In the genomic region with DNA sequence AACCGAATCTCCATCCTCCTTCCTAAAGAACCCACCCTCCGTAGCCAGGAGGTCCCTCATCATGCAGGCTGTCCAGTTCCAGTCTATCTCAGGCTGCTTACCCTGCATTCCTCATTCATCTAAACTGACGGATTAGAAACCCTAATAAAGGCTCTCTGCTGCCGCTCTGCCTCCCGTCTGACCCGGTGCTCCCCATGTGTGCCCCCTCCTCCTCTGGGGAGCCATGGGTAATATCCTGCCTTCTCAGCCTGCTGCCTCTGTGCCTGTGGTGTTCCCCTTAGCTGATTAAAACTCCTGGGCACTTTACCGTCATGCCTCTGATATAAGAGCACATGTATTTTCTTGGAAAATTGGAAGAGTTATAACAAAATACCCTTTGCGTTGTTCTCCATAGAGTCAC, we compare ENCODE assay signal across 22 mouse cellular contexts. TPM values are rescaled to one million over a fixed set of nuclear protein-coding genes. Genes with fewer than 3 reads are reported as not detected.
DNase-seq lines count a peak whose midpoint lies in the region; ATAC-seq lines count a peak whose summit lies in the region.
"Had no signal": no experiment of that assay in that cellular context is flagged by ENCODE, and none has a peak within 500 bp of the region (broad histone marks: within the 10 kb centered on the region; RNA-seq: fewer than 3 reads in every experiment).

No protein-coding gene starts in this region.

- no peaks in the 10 kb centered on the region for H3K27me3 ChIP-seq in midbrain, embryonic 10.5 days (ENCODE audit: low read depth, poor library complexity, severe bottlenecking)
- no peaks in the 10 kb centered on the region for H3K27me3 ChIP-seq in midbrain, embryonic 15.5 days (replicated peaks)
- no peaks in the 10 kb centered on the region for H3K27me3 ChIP-seq in neural tube, embryonic 11.5 days (ENCODE audit: control insufficient read depth, insufficient read depth, low read length)
- no peaks in the 10 kb centered on the region for H3K27me3 ChIP-seq in hindbrain, embryonic 14.5 days (ENCODE audit: control insufficient read depth, insufficient read depth, low read length)
- no peaks in the 10 kb centered on the region for H3K27me3 ChIP-seq in neural tube, embryonic 14.5 days (ENCODE audit: control insufficient read depth, insufficient read depth, low read length)
- H3K27me3 ChIP-seq: embryonic facial prominence, embryonic 15.5 days had no signal

- no peak overlapping the region for H3K9ac ChIP-seq in midbrain, embryonic 15.5 days
- no peak overlapping the region for H3K9ac ChIP-seq in neural tube, embryonic 11.5 days (ENCODE audit: low read length)
- H3K9ac ChIP-seq in hindbrain, embryonic 14.5 days: no peak overlapping the region
- no peak overlapping the region for H3K9ac ChIP-seq in neural tube, embryonic 14.5 days (replicated peaks; ENCODE audit: low read depth, low read length)
- H3K9ac ChIP-seq: embryonic facial prominence, embryonic 15.5 days; heart, embryonic 13.5 days had no signal

- DNase-seq in midbrain, embryonic 10.5 days (ENCODE audit: low spot score): no peak
- no peak for DNase-seq in neural tube, embryonic 11.5 days (ENCODE audit: low spot score)
- no peak for DNase-seq in neural tube, embryonic 10.5 days (ENCODE audit: extremely low spot score, low spot score)
- no peak for DNase-seq in hindbrain, embryonic 14.5 days (ENCODE audit: low spot score)
- DNase-seq in cerebellum, adult 11 months: no peak
- DNase-seq in left cerebral cortex, postnatal 36 days (ENCODE audit: low spot score in 2 of 2): no peak
- DNase-seq: adrenal gland, adult 2 months; adrenal gland, postnatal 36 days; cerebellum, adult 8-10 months; cerebellum, postnatal 14 days; embryo, embryonic 11 days; gastrocnemius, postnatal 36 days; heart, adult 11 months; heart, postnatal 36 days had no signal

- ATAC-seq in midbrain, embryonic 15.5 days (replicated peaks): no peak
- ATAC-seq in neural tube, embryonic 11.5 days (ENCODE audit: insufficient read depth, low FRiP score, low TSS enrichment): peak; percentile 38; the same call in 1 of the 2 replicates
- no peak for ATAC-seq in hindbrain, embryonic 14.5 days (ENCODE audit: low FRiP score)
- no peak for ATAC-seq in neural tube, embryonic 14.5 days (ENCODE audit: low read depth)
- ATAC-seq: forebrain, embryonic 14.5 days had no signal

- intact Hi-C loops in left cerebral cortex, postnatal 36 days (cut with DNase I): no loop called here

- H3K4me3 ChIP-seq in midbrain, embryonic 10.5 days: no peak overlapping the region
- H3K4me3 ChIP-seq in midbrain, embryonic 15.5 days: no peak overlapping the region
- no peak overlapping the region for H3K4me3 ChIP-seq in neural tube, embryonic 11.5 days (ENCODE audit: low read depth, low read length)
- H3K4me3 ChIP-seq in hindbrain, embryonic 14.5 days (replicated peaks; ENCODE audit: low read length): no peak overlapping the region
- no peak overlapping the region for H3K4me3 ChIP-seq in neural tube, embryonic 14.5 days (ENCODE audit: low read depth, low read length)
- H3K4me3 ChIP-seq: embryonic facial prominence, embryonic 15.5 days; erythroblast, embryonic 14.5 days; forebrain, embryonic 10.5 days; heart, embryonic 13.5 days had no signal

- 69% methylated on average over 8 of the region's 8 CpGs for WGBS in midbrain, embryonic 10.5 days
- 38% methylated on average over 8 of the region's 8 CpGs for WGBS in midbrain, embryonic 15.5 days
- 49% methylated on average over 8 of the region's 8 CpGs for WGBS in neural tube, embryonic 11.5 days
- 27% methylated on average over 8 of the region's 8 CpGs for WGBS in hindbrain, embryonic 14.5 days
- 27% methylated on average over 8 of the region's 8 CpGs for WGBS in neural tube, embryonic 14.5 days

- H3K4me2 ChIP-seq in midbrain, embryonic 15.5 days: no peak overlapping the region
- H3K4me2 ChIP-seq in neural tube, embryonic 11.5 days (ENCODE audit: low read depth): no peak overlapping the region
- H3K4me2 ChIP-seq in hindbrain, embryonic 14.5 days (replicated peaks): no peak overlapping the region
- H3K4me2 ChIP-seq in neural tube, embryonic 14.5 days (ENCODE audit: low read depth, low read length): no peak overlapping the region
- H3K4me2 ChIP-seq: embryonic facial prominence, embryonic 15.5 days; heart, embryonic 13.5 days had no signal

- H3K36me3 ChIP-seq in midbrain, embryonic 10.5 days: no peaks in the 10 kb centered on the region
- H3K36me3 ChIP-seq in midbrain, embryonic 15.5 days (replicated peaks): no peaks in the 10 kb centered on the region
- no peaks in the 10 kb centered on the region for H3K36me3 ChIP-seq in neural tube, embryonic 11.5 days (ENCODE audit: control insufficient read depth, insufficient read depth, low read length)
- H3K36me3 ChIP-seq in hindbrain, embryonic 14.5 days (replicated peaks; ENCODE audit: control insufficient read depth, insufficient read depth): no peaks in the 10 kb centered on the region
- no peaks in the 10 kb centered on the region for H3K36me3 ChIP-seq in neural tube, embryonic 14.5 days (ENCODE audit: control insufficient read depth, insufficient read depth, low read length)
- H3K36me3 ChIP-seq: embryonic facial prominence, embryonic 15.5 days; forebrain, embryonic 10.5 days; heart, embryonic 13.5 days had no signal

- no peaks in the 10 kb centered on the region for H3K9me3 ChIP-seq in midbrain, embryonic 10.5 days (replicated peaks)
- H3K9me3 ChIP-seq in midbrain, embryonic 15.5 days: no peaks in the 10 kb centered on the region
- H3K9me3 ChIP-seq in neural tube, embryonic 11.5 days (ENCODE audit: control insufficient read depth, low read length): no peaks in the 10 kb centered on the region
- no peaks in the 10 kb centered on the region for H3K9me3 ChIP-seq in hindbrain, embryonic 14.5 days (ENCODE audit: control insufficient read depth, low read length)
- no peaks in the 10 kb centered on the region for H3K9me3 ChIP-seq in neural tube, embryonic 14.5 days (ENCODE audit: control insufficient read depth, low read length)
- H3K9me3 ChIP-seq: embryonic facial prominence, embryonic 15.5 days; forebrain, embryonic 10.5 days; heart, embryonic 13.5 days had no signal

- H3K4me1 ChIP-seq in midbrain, embryonic 10.5 days: peaks cover 24% of the 10 kb centered on the region
- H3K4me1 ChIP-seq in midbrain, embryonic 15.5 days: no peaks in the 10 kb centered on the region; the same call in 1 of the 2 replicates
- H3K4me1 ChIP-seq in neural tube, embryonic 11.5 days (ENCODE audit: control insufficient read depth, insufficient read depth, low read length): peaks cover 14% of the 10 kb centered on the region
- H3K4me1 ChIP-seq in hindbrain, embryonic 14.5 days (replicated peaks; ENCODE audit: control insufficient read depth, insufficient read depth, low read length): peaks cover 21% of the 10 kb centered on the region
- peaks cover 15% of the 10 kb centered on the region for H3K4me1 ChIP-seq in neural tube, embryonic 14.5 days (ENCODE audit: control insufficient read depth, insufficient read depth, low read length)
- H3K4me1 ChIP-seq: embryonic facial prominence, embryonic 15.5 days; heart, embryonic 13.5 days had no signal

- H3K27ac ChIP-seq in midbrain, embryonic 10.5 days (replicated peaks): peak overlapping the region; percentile 63; the same call in 1 of the 2 replicates
- no peak overlapping the region for H3K27ac ChIP-seq in midbrain, embryonic 15.5 days
- peak overlapping the region; percentile 77 for H3K27ac ChIP-seq in neural tube, embryonic 11.5 days (ENCODE audit: low read depth, low read length)
- 0 out of 2 replicates have a peak overlapping the region, but pooled peaks have one; percentile 52 for H3K27ac ChIP-seq in hindbrain, embryonic 14.5 days
- H3K27ac ChIP-seq in neural tube, embryonic 14.5 days (ENCODE audit: low read depth, low read length): peak overlapping the region; percentile 7
- H3K27ac ChIP-seq: embryonic facial prominence, embryonic 15.5 days; forebrain, embryonic 10.5 days; heart, embryonic 13.5 days had no signal

RNA-seq across cellular contexts. Expression of a gene that starts 19.4 kb away (rescaled TPM):
- 142 and 235 TPM in 2 replicates for polyA plus RNA-seq in midbrain, embryonic 10.5 days (2016; fragmentation: Nextera tagmentation; extraction: Ambion mirVana)
- 945 and 977 TPM in 2 replicates for polyA plus RNA-seq in midbrain, embryonic 15.5 days (2015; fragmentation: Nextera tagmentation; extraction: Ambion mirVana)
- 472 and 565 TPM in 2 replicates for polyA plus RNA-seq in neural tube, embryonic 11.5 days (2014; fragmentation: Nextera tagmentation; extraction: Ambion mirVana)
- 907 and 1,000 TPM in 2 replicates for polyA plus RNA-seq in hindbrain, embryonic 14.5 days (2014; fragmentation: Nextera tagmentation; extraction: Ambion mirVana)
- polyA plus RNA-seq in neural tube, embryonic 14.5 days (2014; fragmentation: Nextera tagmentation; extraction: Ambion mirVana): 908 and 937 TPM in 2 replicates
- total RNA-seq in left cerebral cortex, postnatal 36 days (2021): 100 to 1,000 TPM; 199 to 200 TPM
- total RNA-seq: common myeloid progenitor, adult 5-6 weeks had no signal
- polyA plus RNA-seq: erythroblast, embryonic 14.5 days had no signal
